Mouse (Mus musculus) heart, postnatal 0 days (tissue): ENCODE data around the gene Jam2.

Experiments
- CTCF ChIP-seq: IDR thresholded peaks from 2 replicates; pipeline ENCODE4 v1.5.1; 2016; ENCODE audit warnings: antibody characterized with exemption, control low read depth, low read depth
- EP300 ChIP-seq: IDR thresholded peaks from 2 replicates; pipeline ENCODE4 v1.6.1; 2016; ENCODE audit warnings: antibody characterized with exemption, low read depth

GRCm38 (mm10) chr16:84735166-84736105, 38.5 kb upstream of the Jam2 start, which contains the start of gene Mrpl39:
- TF ChIP-seq CTCF (peak; percentile 82), EP300 (peak; percentile 66; the same call in 1 of the 2 replicates)
